Mouse (Mus musculus): ENCODE results near the gene Gm10251. TPM values are rescaled to one million over a fixed set of nuclear protein-coding genes. Genes with fewer than 3 reads are reported as not detected.
"Not testable (repeated sequence)": the region's sequence is repeated elsewhere in the genome, so short reads cannot be mapped to it uniquely, and the experiment has no call there.

Gm10251 gene
- total RNA-seq (2021) = not detected
- long read RNA-seq, experiment 1 = 0 reads
- long read RNA-seq, experiment 2 = 0 reads

DNA sequence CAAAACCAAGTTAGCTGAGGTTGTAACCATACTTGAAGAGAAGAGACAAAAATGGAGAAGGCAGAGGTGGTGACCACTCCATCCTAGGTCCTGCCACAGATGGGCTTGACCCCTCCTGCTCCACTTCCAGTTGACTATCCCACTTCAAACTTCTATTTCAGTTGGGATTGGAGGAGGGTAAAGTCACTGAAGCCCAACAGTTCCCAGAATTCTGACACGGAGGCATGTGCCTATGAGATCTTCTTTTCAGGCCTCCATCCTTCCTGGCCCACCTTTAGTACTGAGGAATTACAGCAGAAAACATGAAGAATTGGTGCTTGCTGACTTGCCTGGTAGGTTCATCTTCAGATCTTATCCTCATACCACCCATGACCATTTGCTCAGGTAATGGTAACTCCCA is at the start of gene Gm10251:
Gene Gm10251 (minus strand): TSS at position 101 of the 400 bp plus-strand sequence.
- H3K4me3 ChIP-seq; H3K27ac ChIP-seq; DNase-seq (ENCODE audit: low spot score in 2 of 2): not testable (repeated sequence)

DNA sequence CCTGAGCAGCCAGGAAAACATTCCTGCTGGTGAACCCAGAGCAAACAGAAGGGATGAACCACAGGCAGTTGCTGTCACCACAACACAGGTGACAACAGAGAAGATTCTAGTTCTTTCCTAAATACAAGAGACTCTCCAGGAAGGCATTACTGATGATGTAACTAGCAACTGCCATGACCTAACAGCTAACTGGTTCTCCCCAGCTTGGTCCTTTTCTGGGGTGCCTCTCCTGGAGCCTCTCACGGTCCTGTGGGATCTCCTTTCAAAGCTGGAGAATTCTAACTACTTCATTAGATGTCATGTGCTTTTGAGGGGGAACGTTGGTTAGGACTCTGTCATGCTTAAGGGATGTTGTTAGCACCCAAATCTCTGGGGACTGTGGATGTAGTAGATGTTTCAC is 36.2 kb upstream of the Gm10251 start, which contains the start of gene Gm8050:
Gene Gm8050 (minus strand): TSS at position 101 of the 400 bp plus-strand sequence.
- DNase-seq (ENCODE audit: low spot score in 2 of 2); H3K4me3 ChIP-seq; H3K27ac ChIP-seq: not testable (repeated sequence)

DNA sequence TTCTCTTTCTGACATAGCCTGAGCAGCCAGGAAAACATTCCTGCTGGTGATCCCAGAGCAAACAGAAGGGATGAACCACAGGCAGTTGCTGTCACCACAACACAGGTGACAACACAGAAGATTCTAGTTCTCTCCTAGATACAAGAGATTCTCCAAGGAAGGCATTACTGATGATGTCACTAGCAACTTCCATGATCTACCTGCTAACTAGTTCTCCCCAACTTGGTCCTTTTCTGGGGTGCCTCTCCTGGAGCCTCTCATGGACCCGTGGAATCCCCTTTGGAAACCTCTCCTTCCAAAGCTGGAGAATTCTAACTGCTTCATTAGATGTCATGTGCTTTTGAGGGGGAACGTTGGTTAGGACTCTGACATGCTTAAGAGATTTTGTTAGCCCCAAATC is 61.7 kb downstream of the Gm10251 start, which contains the start of gene Gm3460:
Gene Gm3460 (minus strand): TSS at position 101 of the 400 bp plus-strand sequence.
- H3K4me3 ChIP-seq; H3K27ac ChIP-seq; DNase-seq (ENCODE audit: low spot score in 2 of 2): not testable (repeated sequence)

DNA sequence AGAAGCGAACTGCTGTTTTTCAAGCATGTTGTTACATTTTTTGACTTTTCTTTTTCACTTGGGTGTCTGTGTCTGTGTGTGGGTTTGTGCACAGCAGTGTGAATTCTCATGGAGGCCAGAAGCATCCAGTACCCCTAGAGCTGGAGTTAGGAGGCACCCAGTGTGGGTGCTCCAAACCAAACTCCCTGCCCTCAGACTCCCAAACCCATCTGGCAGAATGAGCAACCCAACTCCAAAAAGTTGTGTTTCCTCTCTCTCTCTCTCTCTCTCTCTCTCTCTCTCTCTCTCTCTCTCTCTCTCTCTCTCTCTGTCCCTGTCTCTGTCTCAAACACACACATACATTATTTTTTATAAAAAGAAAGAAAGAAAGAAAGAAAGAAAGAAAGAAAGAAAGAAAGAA is 77.5 kb downstream of the Gm10251 start:
- DNase-seq (ENCODE audit: low spot score in 2 of 2) = peak in 1 of 2 experiments; percentile 16
- not testable (repeated sequence) for H3K27ac ChIP-seq, H3K4me3 ChIP-seq

DNA sequence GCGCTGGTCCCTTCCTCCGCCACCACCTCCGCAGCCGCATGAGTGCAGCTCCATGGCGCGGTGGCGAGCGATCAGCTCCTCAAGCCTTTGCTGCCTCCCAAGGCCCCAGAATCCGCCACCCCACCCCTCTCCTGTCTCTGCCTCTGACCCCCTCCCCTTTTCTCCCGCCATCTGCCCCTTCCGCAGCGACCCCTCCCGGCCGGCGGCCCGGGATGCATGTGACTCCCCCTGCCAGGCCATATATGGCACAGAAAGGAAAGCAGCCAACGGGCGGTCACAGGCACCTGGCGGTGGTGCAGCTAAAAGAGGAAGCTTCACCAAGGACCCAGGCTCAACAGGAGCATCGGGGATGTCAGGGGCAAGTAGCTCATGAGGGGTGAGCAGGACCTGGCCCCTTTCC is 79.0 kb downstream of the Gm10251 start:
- DNase-seq (ENCODE audit: low spot score in 2 of 2) = peak in 1 of 2 experiments; percentile 10
- peak overlapping the region; percentile 37; the same call in 1 of the 2 replicates for H3K4me3 ChIP-seq
- not testable (repeated sequence) for H3K27ac ChIP-seq
- TF ChIP-seq CTCF (conservative IDR thresholded peaks at IDR 0.05) = peak; percentile 11; the same call in 1 of the 2 replicates

DNA sequence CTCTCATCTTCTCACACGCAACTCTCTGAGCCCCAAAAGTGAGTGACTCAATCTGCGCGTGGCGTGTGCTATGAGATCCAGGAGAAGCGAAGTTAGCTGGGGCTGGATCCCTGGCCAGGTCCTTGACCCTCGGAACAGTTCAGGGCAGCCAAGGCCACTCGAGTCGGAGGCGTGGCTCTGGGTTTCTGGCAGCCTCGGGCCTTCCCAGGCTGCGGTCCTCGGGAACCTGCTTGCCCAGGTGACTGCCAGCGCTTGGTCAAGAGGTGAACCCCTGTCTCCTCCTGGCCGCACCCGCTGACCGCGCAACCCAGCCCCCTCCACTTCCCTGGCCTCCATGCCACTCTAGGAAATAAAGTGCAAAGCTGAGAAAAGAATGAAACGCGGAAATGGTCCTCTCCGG is 79.4 kb downstream of the Gm10251 start:
- H3K4me3 ChIP-seq = peak overlapping the region; percentile 37
- not testable (repeated sequence) for DNase-seq (ENCODE audit: low spot score in 2 of 2); H3K27ac ChIP-seq

DNA sequence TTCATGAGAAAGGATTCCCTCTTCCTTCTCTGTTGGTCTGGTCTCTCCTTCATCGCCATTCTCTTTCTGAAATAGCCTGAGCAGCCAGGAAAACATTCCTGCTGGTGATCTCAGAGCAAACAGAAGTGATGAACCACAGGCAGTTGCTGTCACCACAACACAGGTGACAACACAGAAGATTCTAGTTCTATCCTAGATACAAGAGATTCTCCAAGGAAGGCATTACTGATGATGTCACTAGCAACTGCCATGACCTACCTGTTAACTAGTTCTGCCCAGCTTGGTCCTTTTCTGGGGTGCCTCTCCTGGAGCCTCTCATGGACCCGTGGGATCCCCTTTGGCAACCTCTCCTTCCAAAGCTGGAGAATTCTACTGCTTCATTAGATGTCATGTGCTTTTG is 93.5 kb downstream of the Gm10251 start, which contains the start of gene Gm3629:
Gene Gm3629 (minus strand): TSS at position 101 of the 400 bp plus-strand sequence.
- not testable (repeated sequence) for H3K4me3 ChIP-seq; H3K27ac ChIP-seq; DNase-seq (ENCODE audit: low spot score in 2 of 2)

Other genes with a start within 250 kb of the Gm10251 start
- gene Gm3594, start 239.6 kb downstream of the Gm10251 start, total RNA-seq (2021) = under 1 TPM in 1 of 2 experiments, not detected in 1; 0.46 TPM
- gene Gm8356, start 146.9 kb downstream of the Gm10251 start, total RNA-seq (2021) = not detected
- gene Gm3629, start 93.6 kb downstream of the Gm10251 start, total RNA-seq (2021) = 1 to 10 TPM in 1 of 2 experiments, not detected in 1; 1.6 TPM
- gene Gm3460, start 61.8 kb downstream of the Gm10251 start, total RNA-seq (2021) = not detected
- gene Gm8050, start 36.1 kb upstream of the Gm10251 start, total RNA-seq (2021) = under 1 TPM in 1 of 2 experiments, not detected in 1; 0.29 TPM
- gene Gm3636, start 58.2 kb upstream of the Gm10251 start, total RNA-seq (2021) = 1 to 10 TPM; 3.6 to 3.7 TPM
- gene Gm8362, start 90.2 kb upstream of the Gm10251 start, total RNA-seq (2021) = not detected
- not detected for gene Gm3642, start 156.1 kb upstream of the Gm10251 start, total RNA-seq (2021)
- 1 to 10 TPM in 1 of 2 experiments, under 1 TPM in 1; 0.93 to 1.2 TPM for gene Gm3667, start 205.8 kb upstream of the Gm10251 start, total RNA-seq (2021)